Mouse (Mus musculus) bone marrow, adult 2 months (tissue): ENCODE results near the gene Med13l. TPM values are rescaled to one million over a fixed set of nuclear protein-coding genes. Genes with fewer than 3 reads are reported as not detected.

ENCODE experiments used
- H3K27ac ChIP-seq: fragments of 200-500 bp; 2 replicates; pipeline ENCODE4 v1.5.1; 2012; ENCODE audit warnings: low read depth, mild to moderate bottlenecking, control low read depth, inconsistent platforms, low read length; ENCODE audit not compliant: control insufficient read depth, poor library complexity, insufficient read depth
- H3K4me1 ChIP-seq: fragments of 200-500 bp; 2 replicates; pipeline ENCODE4 v1.6.1; 2011; ENCODE audit warnings: low read length; ENCODE audit not compliant: control insufficient read depth, insufficient read depth
- H3K4me3 ChIP-seq: fragments of 200-500 bp; replicated peaks from 2 replicates; pipeline ENCODE3; 2011; ENCODE audit warnings: mild to moderate bottlenecking, low read depth, low read length, control low read depth; ENCODE audit not compliant: control insufficient read depth
- CTCF ChIP-seq: fragments of 200-500 bp; IDR thresholded peaks from 2 replicates; pipeline ENCODE4 v1.5.1; 2011; ENCODE audit warnings: low read length, control low read depth; ENCODE audit not compliant: control insufficient read depth, insufficient read depth
- POLR2A ChIP-seq: fragments of 200-500 bp; IDR thresholded peaks from 2 replicates; pipeline ENCODE4 v1.6.1; 2011; ENCODE audit warnings: low read depth, mild to moderate bottlenecking, control low read depth, low read length, borderline replicate concordance; ENCODE audit not compliant: control insufficient read depth
- WGBS: fragments of 180-500 bp; shearing (Covaris S2); methylation state at CpG from one replicate; pipeline ENCODE4 v1.1.7; 2018; 5-methylcytosine and 5-hydroxymethylcytosine counted together
- polyA plus RNA-seq: library from polyadenylated mRNA; stranded (reverse); fragments of >200 nt; gene quantifications from 2 replicates; pipeline ENCODE4 v1.2.4, GENCODE M21; 2011; ENCODE audit warnings: low replicate concordance; ENCODE audit not compliant: missing spikeins, insufficient read depth, insufficient read length

The Med13l gene
- 19.1 and 32.9 TPM in 2 replicates for polyA plus RNA-seq

- Histone ChIP-seq H3K27ac (peak within 1 kb of the TSS; percentile 95), H3K4me3 (peak within 1 kb of the TSS; percentile 93), H3K4me1 (peaks cover 4% of the 10 kb centered on the region)
- 3% methylated on average over 120 of the region's 120 CpGs for WGBS
- TF ChIP-seq CTCF: no peak
- peak; percentile 11; the same call in 1 of the 2 replicates for TF ChIP-seq POLR2A
Measured at GRCm38 (mm10) chr5:118560385-118561085, at the start of gene Med13l. Gene Med13l (plus strand): TSS chr5:118560679.

GRCm38 (mm10) chr5:118510969-118511368 is 49.5 kb upstream of the Med13l start:
- Histone ChIP-seq H3K27ac (no peak overlapping the region), H3K4me3 (no peak overlapping the region), H3K4me1 (no peaks in the 10 kb centered on the region; the same call in 1 of the 2 replicates)
- 88% methylated on average over 4 of the region's 4 CpGs for WGBS
- no peak for TF ChIP-seq POLR2A
- no peak for TF ChIP-seq CTCF

GRCm38 (mm10) chr5:118513005-118513404 is 47.5 kb upstream of the Med13l start:
- no peaks in the 10 kb centered on the region; the same call in none of the 2 replicates for H3K4me1 ChIP-seq

DNA sequence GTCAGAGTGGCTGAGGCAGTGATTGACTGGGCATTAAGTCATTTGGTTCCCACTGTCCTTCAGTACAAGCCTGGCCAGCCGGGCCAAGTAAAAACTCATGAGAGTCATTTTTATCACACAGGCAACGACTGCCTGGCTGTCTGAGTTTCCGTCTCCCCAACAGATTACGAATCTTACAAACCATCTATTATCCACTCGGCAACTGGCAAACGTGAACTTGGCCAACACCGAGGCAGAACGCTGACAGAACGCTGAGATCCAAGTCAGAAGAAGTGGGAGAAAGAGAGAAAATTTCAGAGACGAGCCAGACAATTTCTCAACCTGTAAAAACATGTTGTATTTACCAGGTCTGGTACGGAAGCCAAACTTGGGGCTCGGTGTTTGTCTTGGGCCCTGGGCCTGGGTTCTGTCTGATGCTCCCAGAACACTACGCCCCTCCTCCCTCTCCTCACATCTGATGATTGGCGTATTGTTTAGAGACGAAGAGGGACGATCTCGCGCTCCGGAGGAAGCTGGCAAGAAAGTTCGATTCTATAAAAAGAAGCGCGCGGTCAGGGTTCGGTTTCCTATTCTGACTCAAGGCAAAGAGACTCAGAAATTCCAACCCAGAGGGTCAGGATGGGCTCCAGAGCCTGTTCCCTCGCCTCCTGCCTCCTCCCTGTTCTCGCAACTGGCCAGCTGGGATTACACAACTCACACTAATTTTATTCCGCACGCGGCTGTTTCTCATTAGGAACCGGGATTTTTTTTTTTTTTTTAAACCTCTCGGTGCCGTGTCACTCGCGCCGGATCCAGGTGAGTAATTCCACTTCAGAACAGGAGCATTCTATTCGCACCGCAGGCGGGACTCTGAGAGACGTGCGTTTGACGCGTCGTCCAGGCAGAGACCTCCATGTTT is 46.6 kb upstream of the Med13l start:
- TF ChIP-seq POLR2A (no peak), CTCF (no peak)
- no peak overlapping the region for H3K27ac ChIP-seq
- WGBS: under 1% methylated on average over 43 of the region's 43 CpGs

More at GRCm38 (mm10) chr5:118513005-118513404, 47.5 kb upstream of the Med13l start:
- WGBS: 80% methylated on average over 1 of the region's 1 CpGs
- no peak for TF ChIP-seq CTCF
- TF ChIP-seq POLR2A: no peak
- Histone ChIP-seq H3K4me3 (no peak overlapping the region), H3K27ac (no peak overlapping the region)

DNA sequence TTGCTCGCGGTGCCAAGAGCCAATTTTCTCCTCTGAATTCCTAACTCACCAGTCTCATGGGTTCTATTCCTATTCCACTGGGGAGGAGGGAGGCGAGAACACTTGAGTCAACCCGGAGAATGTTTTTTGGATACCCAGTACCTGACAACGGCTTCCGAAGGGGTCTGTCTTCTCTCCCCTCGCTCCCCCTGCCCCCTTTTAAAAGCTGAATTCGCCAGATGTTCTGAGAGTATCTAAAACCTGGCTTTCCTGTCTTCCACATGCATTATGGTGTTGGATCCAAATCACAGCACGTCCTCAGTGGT is 46.0 kb upstream of the Med13l start:
- WGBS: 28% methylated on average over 9 of the region's 9 CpGs
- no peaks in the 10 kb centered on the region; the same call in none of the 2 replicates for H3K4me1 ChIP-seq
- TF ChIP-seq POLR2A (no peak), CTCF (no peak)
- H3K4me3 ChIP-seq: peak overlapping the region; percentile 20
- H3K27ac ChIP-seq: no peak overlapping the region

More for the DNA sequence above, 46.6 kb upstream of the Med13l start:
- H3K4me3 ChIP-seq: peak overlapping the region; percentile 20
- H3K4me1 ChIP-seq: no peaks in the 10 kb centered on the region; the same call in none of the 2 replicates

- Histone ChIP-seq H3K4me3 (no peak overlapping the region), H3K4me1 (no peaks in the 10 kb centered on the region; the same call in none of the 2 replicates), H3K27ac (no peak overlapping the region)
- 42% methylated on average over 5 of the region's 5 CpGs for WGBS
- no peak for TF ChIP-seq CTCF
- no peak for TF ChIP-seq POLR2A
Measured at GRCm38 (mm10) chr5:118514842-118515241, 45.6 kb upstream of the Med13l start.

DNA sequence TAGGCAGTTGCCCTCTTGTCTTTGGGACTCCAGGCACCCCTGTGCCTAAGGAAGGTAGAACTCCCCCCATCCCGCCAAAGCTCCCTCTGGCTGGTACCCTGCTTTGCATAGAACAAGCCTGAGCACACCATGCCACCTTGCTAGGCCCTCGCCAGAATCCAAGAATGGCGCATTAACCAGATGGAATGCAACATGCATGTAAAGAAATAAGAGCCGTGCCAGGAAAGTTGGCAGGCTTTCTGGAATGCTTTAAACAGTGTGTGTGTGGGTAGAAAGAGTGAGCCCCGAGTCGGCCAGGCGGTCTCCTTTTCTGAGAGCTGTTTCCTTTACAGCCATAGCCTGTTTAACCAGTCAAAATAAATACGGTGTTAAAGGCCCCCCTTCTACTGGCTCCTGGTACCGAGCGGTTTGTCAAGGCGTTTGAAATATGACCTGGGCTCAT is 45.2 kb upstream of the Med13l start:
- 37% methylated on average over 11 of the region's 11 CpGs for WGBS

DNA sequence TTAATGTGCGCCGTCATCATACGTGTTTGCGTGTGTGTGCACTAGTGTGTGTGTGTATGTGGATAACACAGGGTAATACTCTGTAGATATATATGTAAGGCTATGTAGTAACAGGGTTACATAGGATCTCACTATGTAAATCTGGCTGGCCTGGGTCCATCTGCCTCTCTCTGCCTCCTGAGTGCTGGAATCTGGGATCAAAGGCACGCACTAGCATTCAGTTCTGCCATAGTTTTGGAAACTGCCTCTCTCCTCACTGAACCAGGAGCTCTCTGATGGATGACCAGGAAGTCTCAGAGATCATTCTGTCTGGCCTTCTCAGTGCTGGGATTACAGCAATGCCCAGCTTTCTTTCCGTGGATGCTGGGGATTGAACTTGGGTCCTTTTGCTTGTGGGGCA is 44.4 kb upstream of the Med13l start:
- WGBS: 92% methylated on average over 6 of the region's 6 CpGs
- Histone ChIP-seq H3K27ac (no peak overlapping the region), H3K4me3 (no peak overlapping the region), H3K4me1 (no peaks in the 10 kb centered on the region; the same call in none of the 2 replicates)
- no peak for TF ChIP-seq CTCF
- no peak for TF ChIP-seq POLR2A

More for the DNA sequence above, 45.2 kb upstream of the Med13l start:
- Histone ChIP-seq H3K4me3 (no peak overlapping the region), H3K4me1 (no peaks in the 10 kb centered on the region; the same call in none of the 2 replicates), H3K27ac (no peak overlapping the region)
- TF ChIP-seq POLR2A (no peak), CTCF (no peak)
